Mouse (Mus musculus) left cerebral cortex, postnatal 36 days (tissue): ENCODE data around the gene Ccnd3. TPM values are rescaled to one million over a fixed set of nuclear protein-coding genes. Genes with fewer than 3 reads are reported as not detected.

Experiments
- DNase-seq, 2 experiments: peaks; one replicate each; pipeline ENCODE4 v3.0.0; 2021 to 2022; ENCODE audit warnings: low spot score in 2 of 2, mixed read lengths in 1 of 2
- intact Hi-C: fragments of 180-260 bp; cut with DNase I; formaldehyde crosslinking; loops from one replicate; pipeline ENCODE4 v1.15.1; 2025
- total RNA-seq, 2 experiments: library from RNA; stranded (reverse); gene quantifications; 2 replicates each; pipeline ENCODE4 v1.2.3; 2021

Ccnd3 gene
- total RNA-seq, 2 experiments from 2014 or later: 30.1 to 34.9 TPM

- intact Hi-C loops: no loop called here
Measured at GRCm38 (mm10) chr17:47532364-47532763, 27.5 kb downstream of the Ccnd3 start.

GRCm38 (mm10) chr17:47533691-47534090, 28.8 kb downstream of the Ccnd3 start:
- no peak for DNase-seq
- intact Hi-C loops: no loop called here

More at GRCm38 (mm10) chr17:47532364-47532763, 27.5 kb downstream of the Ccnd3 start:
- DNase-seq: no peak

- intact Hi-C loops: no loop called here
- no peak for DNase-seq
Measured at GRCm38 (mm10) chr17:47535812-47536236, 31.0 kb downstream of the Ccnd3 start.

DNA sequence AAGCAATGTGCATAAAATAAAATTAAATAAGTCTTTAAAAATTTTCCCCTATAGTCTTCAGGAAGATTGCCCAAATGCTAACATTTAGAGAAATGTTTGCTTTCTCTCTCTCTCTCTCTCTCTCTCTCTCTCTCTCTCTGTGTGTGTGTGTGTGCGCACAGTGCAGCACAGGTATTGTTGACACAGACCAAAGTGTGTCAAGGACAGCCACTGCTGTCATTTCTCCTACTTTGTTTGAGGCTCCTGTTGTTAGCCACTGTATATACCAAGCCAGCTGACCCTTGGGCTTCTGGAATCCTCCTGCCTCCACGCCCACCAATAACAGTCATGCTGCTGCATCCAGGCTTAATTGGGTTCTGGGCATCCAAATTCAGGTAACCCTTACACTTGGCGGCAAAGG, 33.2 kb downstream of the Ccnd3 start:
- intact Hi-C loops: no loop called here

DNA sequence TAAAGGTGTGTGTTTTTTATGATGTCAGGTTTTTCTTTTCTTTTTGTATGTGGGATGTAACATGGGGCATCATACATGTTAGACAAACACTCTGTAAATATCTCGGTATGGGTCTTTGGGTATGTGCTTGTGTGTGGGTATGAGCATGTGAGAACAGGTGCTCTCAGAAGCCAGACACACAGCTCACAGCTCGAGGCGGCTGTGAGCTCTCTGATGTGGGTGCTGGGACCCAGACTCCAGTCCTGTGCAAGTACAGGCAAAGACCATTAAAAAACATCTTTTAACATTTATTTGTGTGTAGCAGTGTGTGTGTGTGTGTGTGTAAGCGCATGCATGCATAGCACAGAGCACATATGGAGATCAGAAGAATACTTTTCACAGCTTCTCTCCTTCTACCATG, 34.3 kb downstream of the Ccnd3 start:
- intact Hi-C loops: no loop called here
- no peak for DNase-seq

More for the DNA sequence above, 33.2 kb downstream of the Ccnd3 start:
- no peak for DNase-seq

DNA sequence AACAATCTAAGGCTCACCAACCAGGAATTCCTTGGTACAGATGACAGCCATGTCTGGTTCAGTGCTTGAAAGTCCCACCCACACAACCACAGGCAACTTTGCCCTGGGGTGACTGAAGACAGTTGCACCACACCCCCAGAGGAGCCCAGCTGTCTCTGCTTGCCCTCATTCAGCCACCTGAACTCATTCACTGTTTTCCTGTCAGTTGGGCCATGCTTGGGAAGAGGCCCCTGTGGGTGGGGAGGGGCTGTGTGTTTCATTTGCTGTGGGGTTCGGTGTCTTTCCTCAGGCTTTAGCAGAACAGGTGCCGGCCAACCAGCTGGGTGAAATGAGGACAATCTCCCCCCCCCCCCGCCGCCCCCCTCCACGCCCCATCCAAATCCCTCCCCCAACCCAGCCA, 37.2 kb downstream of the Ccnd3 start:
- no peak for DNase-seq

DNA sequence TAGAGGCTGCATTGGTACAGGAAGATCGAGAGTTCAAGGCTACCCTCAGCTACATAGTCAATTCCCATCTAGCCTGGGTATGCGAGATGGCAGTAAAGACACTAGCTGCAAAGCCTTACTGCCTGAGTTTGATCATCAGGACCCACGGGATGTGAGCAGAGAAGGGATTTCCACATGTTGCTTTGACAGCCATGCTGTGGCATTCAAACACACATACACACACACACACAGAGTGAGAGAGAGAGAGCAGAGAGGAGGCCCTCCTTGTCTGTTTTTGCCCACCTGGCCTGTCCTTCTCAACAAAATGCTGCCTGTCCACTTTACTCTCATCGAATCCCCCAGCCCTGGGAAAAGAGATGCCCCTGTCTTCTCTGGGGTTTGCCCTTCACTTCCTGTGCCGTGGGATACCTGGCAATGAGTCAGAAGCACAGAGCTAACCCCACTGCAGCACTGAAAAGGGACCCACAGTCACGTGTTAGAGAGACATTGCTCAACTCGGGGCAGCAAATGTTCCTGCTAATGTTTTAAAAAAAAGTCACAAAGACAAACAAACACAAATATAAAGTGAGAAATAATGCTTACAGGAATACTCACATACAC, 38.3 kb downstream of the Ccnd3 start:
- intact Hi-C loops: no loop called here
- no peak for DNase-seq

More for the DNA sequence above, 37.2 kb downstream of the Ccnd3 start:
- intact Hi-C loops: no loop called here

DNA sequence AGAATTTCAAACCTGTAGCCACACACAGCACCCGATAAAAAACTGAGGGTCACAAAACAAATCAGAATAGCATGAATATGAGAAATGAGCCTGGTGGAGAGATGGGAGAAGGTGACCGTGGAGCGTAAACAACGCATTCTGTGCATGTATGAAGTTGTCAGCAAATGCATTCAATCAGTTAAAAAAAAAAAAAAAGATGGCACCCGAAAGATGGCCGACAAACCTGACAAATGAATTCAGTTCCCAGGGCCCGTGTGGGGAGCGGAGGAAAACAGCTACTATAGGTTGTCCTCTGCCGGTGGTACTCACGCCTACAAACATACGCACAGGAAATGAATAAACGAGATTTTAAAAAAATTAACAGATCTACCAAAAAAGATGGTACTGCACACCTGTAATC, 40.3 kb downstream of the Ccnd3 start:
- DNase-seq: no peak
- intact Hi-C loops: no loop called here

GRCm38 (mm10) chr17:47545861-47546331, 41.0 kb downstream of the Ccnd3 start:
- DNase-seq: peak; percentile 12 to 20
- intact Hi-C loops: no loop called here

DNA sequence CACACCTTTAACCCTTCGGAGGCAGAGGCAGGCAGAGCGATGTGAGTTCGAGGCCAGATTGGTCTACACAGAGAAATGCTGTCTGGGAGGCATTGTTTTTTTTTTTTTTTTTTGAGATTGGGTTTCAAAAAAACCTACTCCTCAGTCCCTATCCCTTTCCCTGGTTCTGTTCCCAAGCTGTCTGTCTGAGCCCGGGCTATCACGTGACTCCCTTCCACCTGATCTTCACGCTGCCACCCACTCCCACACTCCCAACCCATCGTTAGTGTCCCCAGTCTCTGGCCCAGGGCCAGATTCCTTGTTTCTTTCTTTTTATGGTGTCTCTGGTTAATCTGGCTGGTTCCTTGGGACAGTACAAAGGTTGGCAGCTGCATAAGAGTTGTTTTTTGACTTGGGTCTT, 46.2 kb downstream of the Ccnd3 start:
- intact Hi-C loops: no loop called here

GRCm38 (mm10) chr17:47552994-47553393, 48.1 kb downstream of the Ccnd3 start:
- DNase-seq: no peak
- intact Hi-C loops: no loop called here

More for the DNA sequence above, 46.2 kb downstream of the Ccnd3 start:
- DNase-seq: no peak

DNA sequence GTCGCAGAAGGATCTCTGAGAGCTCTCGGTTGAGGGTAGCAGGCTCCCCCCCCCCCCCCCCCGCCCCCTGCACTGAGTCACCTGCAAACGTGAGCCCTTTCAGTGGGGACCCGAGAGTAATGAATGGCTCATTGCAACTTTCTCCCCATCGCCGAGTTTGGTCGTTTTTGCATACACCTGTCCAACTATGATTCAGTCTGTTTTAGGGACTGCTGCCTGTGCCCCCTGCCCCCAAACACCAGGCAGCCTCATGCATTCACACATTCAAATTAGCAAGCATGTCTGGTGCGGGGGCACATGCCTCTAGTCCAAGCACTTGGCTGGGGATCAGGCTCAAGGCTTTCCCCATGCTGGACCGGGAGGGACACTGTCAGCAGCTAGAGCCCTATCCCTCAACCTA, 49.8 kb downstream of the Ccnd3 start:
- no peak for DNase-seq
- intact Hi-C loops: no loop called here

DNA sequence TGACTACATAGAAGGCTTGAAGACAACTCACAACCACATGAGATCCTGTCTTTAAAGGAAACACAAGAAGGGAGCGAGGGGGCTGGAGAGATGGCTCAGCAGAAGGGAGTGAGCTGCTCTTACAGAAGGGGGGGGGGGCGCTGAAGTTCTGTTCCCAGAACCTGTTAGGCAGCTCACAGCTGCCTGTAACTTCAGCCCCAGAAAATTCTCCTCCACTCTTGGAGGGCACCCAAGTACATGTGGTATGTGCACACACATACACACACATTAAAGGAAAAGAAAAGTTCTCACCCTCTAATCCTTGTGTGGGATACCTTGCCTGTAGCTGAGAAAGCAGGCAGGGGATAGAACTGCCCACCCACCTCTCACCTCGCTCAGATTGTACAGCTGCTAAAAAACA, 52.3 kb downstream of the Ccnd3 start:
- DNase-seq: no peak
- intact Hi-C loops: no loop called here

GRCm38 (mm10) chr17:47559726-47560125, 54.9 kb downstream of the Ccnd3 start:
- intact Hi-C loops: no loop called here
- DNase-seq: no peak

DNA sequence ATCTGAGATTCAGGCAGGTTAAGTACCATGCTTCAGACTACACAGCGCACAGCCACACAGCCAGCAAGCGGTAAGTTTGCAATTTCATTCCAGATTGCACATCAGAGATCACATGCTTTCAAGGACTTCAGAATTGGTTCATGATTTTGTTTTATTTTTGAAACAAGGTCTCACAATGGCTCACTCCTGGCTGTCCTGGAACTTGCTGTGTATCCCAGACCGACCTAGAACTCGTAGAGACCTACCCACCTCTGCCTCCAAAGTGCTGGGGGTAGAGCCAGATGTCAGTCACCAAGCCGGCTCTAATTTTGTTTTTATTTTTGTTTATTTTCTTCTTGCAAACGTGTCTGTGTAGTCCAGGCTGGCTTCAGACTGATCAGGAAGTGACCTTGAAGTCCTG, 58.0 kb downstream of the Ccnd3 start:
- DNase-seq: no peak
- intact Hi-C loops: no loop called here

- no peak for DNase-seq
- intact Hi-C loops: no loop called here
Measured at GRCm38 (mm10) chr17:47564612-47565011, 59.8 kb downstream of the Ccnd3 start.

GRCm38 (mm10) chr17:47566133-47566532, 61.3 kb downstream of the Ccnd3 start:
- DNase-seq: no peak
- intact Hi-C loops: no loop called here

GRCm38 (mm10) chr17:47567271-47567670, 62.4 kb downstream of the Ccnd3 start:
- intact Hi-C loops: no loop called here
- DNase-seq: no peak

GRCm38 (mm10) chr17:47568389-47568788, 63.5 kb downstream of the Ccnd3 start:
- intact Hi-C loops: no loop called here
- no peak for DNase-seq

GRCm38 (mm10) chr17:47568951-47569527, 64.2 kb downstream of the Ccnd3 start:
- intact Hi-C loops: no loop called here

DNA sequence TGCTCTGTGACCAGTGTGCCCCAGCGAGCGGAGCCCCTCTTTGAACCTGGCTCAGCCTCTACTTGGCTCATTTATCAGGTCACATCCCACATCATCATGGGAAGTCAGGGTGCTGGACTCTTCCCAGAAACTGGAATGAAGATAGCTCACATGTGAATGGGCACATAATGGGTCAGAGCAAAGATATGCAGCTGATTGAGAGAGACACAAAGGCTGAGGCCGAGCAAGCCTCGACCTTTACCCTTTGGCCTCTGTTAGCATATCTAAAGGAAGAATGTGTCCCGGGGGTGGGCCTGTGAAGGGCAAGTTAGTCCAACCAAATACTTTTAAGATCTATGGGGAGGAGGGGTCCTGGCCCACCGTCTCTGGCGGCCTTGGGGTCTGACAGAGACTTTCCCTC, 66.8 kb downstream of the Ccnd3 start:
- intact Hi-C loops: no loop called here
- no peak for DNase-seq

More at GRCm38 (mm10) chr17:47568951-47569527, 64.2 kb downstream of the Ccnd3 start:
- DNase-seq: no peak
